Mouse (Mus musculus) layer of hippocampus, adult 2 months (tissue): Measurements from ENCODE around the gene Ndufaf4. TPM values are rescaled to one million over a fixed set of nuclear protein-coding genes. Genes with fewer than 3 reads are reported as not detected.
A peak's percentile ranks its signal among the peaks of the same experiment; 100 is the strongest.
"Not testable (repeated sequence)": the region's sequence is repeated elsewhere in the genome, so short reads cannot be mapped to it uniquely, and the experiment has no call there.

Experiments used
- DNase-seq, 2 experiments: peaks; one replicate each; pipeline ENCODE4 v3.0.0; 2022; ENCODE audit warnings: low spot score in 2 of 2
- H3K27ac ChIP-seq: fragments of 200-600 bp; 2 replicates; pipeline ENCODE4 v1.8.1; 2022
- H3K4me3 ChIP-seq: fragments of 200-600 bp; 2 replicates; pipeline ENCODE4 v1.8.1; 2022; ENCODE audit warnings: mild to moderate bottlenecking
- CTCF ChIP-seq: fragments of 200-600 bp; conservative IDR thresholded peaks from 2 replicates; pipeline ENCODE4 v1.8.1; 2022; ENCODE audit warnings: antibody characterized with exemption, mild to moderate bottlenecking, moderate library complexity
- long read RNA-seq, 2 experiments: library from polyadenylated mRNA; stranded (forward); transcript quantifications; one replicate each; pipeline ENCODE4 v2.0.0; 2021; ENCODE audit warnings: borderline mapping rate in 2 of 2
- total RNA-seq, 2 experiments: library from RNA; stranded (reverse); gene quantifications; 2 replicates each; pipeline ENCODE4 v1.2.3; 2021

Ndufaf4 gene
- total RNA-seq, result 10 to 100 TPM; 39.5 to 41.3 TPM
- long read RNA-seq, experiment 1, transcript Ndufaf4-201 (3 exons, 3,632 nt), result major isoform, 30 of 50 reads
- long read RNA-seq, experiment 1, transcript Ndufaf4-202 (2 exons, 2,358 nt), result minor isoform, 14 of 50 reads
- long read RNA-seq, experiment 1, partial matches to known transcripts, result 0 of 50 reads
- long read RNA-seq, experiment 1, other reads (novel, unspliced or antisense), result 6 of 50 reads
- long read RNA-seq, experiment 2, transcript Ndufaf4-202 (2 exons, 2,358 nt), result minor isoform, 9 of 65 reads
- long read RNA-seq, experiment 2, transcript Ndufaf4-201 (3 exons, 3,632 nt), result major isoform, 45 of 65 reads
- long read RNA-seq, experiment 2, partial matches to known transcripts, result 0 of 65 reads
- long read RNA-seq, experiment 2, other reads (novel, unspliced or antisense), result 11 of 65 reads

DNA sequence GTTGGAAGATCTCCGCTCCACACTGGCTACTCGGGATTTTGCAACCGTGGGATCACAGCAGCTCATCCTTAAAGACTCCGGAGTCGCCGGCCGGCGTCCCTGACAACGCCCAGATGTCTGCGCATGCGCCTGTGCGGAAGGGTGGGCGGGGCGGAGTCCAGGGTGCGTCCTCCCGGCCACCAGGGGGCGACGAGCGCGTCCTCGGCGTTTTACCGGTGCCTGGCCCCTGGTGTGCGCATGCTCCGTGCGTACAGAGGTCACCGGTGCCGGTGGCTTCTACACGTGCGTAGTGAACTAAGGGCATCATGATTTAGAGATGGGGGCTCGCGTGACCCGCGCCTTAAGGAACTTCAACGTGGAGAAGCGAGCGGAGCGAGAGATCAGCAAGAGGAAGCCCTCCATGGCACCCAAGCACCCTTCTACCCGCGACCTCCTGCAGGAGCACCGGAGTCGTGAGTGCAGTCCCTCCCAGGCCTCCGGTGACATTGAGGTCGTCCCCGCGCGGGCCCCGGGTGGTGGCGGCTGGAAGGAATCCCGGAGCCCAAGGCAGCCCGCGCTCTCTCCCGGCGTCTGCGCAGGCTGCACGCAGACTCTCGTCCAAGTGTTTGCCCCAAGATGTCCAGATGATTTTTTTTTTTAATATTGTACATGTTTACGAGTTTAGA, at the start of gene Ndufaf4:
TSS of gene Ndufaf4 (plus strand) at position 233 of the 665 bp plus-strand sequence.
- DNase-seq, result peak; percentile 94 to 99
- peak; percentile 99 for TF ChIP-seq CTCF
- Histone ChIP-seq H3K4me3 (peak within 1 kb of the TSS; percentile 87), H3K27ac (peak within 1 kb of the TSS; percentile 88)

DNA sequence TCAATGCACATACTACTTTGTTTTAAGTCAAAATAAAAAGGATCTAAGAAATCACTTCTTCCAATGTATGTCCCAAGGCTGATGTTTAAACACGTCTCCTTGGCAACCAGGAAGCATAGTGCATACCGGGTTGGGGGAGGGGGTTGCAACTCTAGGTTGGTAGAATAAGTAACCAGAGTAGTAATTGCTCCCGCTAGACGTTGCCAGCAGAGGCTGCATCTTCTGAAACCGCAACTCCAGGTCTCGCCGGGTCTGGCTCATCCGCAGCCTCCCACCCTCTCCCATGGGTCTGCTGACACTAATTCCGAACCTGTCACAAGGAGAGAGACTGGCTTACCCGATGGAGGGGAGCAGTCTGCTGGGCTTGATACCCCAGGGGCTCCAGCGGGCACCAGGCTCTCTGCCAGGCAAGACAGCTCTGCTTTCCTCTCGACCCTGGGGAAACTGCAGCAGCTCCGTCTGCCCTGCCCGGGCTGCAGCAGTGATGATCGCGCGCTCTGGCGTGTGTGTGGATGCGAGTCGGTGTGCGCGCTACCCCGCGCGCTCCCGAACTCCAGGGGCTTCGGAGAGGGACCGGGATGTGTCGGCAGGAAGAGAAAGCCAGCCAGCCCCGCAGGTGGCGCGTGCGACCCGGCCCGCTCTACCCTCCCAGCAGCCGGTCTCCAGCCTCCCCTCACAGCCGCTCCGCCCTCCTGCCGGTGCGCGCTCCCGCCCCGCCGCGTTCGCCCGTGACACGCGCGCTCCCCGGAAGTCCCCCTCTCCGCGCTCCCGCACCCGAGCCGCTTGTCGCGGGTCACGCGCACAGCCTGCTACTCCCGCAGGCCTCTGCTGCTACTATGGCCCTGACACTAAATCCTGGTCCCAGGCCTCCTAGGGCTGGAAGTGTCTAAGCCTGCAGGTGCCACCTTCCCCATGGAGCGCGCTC, 47.2 kb upstream of the Ndufaf4 start, which contains the start of gene Klhl32:
TSS of gene Klhl32 (minus strand) at position 724 of the 925 bp plus-strand sequence.
- DNase-seq, result peak; percentile 74 to 88
- TF ChIP-seq CTCF, result no peak
- Histone ChIP-seq H3K27ac (peak within 1 kb of the TSS; percentile 94), H3K4me3 (peak within 1 kb of the TSS; percentile 92)

DNA sequence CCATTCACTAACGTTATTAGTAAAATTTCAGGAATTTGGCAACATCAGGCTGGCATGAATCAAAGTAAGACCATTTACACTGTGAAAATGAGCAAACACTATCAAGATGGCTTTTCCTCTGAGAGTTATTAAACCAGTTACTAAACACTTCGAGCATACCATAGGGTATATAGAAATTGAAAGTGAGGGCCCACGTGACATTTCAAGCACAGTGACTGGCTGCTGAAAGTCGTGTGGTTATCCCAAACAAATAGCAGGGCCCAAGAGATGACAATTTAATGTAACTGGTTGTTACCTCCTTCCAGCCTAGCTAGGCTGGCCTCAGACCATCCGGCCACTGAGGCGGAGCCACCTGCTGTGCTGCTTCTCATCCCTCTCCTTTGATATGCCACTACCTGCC, 32.2 kb upstream of the Ndufaf4 start:
- no peak for TF ChIP-seq CTCF
- DNase-seq, result no peak
- Histone ChIP-seq H3K4me3 (no peak overlapping the region), H3K27ac (no peak overlapping the region)

DNA sequence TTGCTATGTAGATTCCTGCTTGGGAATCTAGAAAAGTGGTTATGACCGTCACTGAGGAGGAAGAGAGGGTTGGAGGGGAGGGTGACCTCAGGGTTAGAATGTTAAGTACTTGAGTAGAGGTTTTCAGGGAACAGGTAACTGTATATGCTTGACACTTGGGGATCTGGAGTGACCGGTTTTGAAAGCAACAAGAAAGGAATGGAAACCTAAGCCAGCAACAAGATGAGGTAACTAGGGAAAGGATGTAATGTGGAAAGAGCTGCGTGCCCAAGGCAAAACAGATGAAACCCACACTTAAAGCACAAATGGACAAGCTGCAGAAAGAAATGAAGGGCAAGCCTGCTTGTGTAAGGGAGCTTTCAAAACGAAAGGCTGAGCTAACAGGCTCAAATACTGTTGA, 28.7 kb upstream of the Ndufaf4 start:
- no peak for DNase-seq
- H3K27ac ChIP-seq, result no peak overlapping the region
- no peak overlapping the region for H3K4me3 ChIP-seq
- TF ChIP-seq CTCF, result no peak

DNA sequence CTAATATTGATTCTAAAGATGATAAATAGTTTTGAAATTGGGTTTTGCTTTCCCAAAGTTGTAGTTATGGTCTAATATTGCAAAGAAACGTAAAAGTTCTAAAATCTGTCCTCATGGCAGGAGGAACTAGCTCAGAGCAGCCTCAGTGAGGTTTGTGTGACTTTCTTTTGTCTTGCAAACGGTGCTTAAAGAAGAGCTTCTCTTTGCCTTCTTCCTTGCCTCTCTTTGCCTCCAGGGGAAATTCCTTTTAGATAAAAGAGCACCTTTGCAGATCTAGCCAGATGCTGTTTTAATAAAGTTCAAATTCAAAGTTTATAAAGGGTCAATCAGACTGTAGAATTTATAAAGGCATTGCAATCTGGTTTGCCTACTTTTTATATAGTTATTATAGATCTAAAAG, 8.5 kb upstream of the Ndufaf4 start:
- not testable (repeated sequence) for H3K27ac ChIP-seq, H3K4me3 ChIP-seq, DNase-seq

DNA sequence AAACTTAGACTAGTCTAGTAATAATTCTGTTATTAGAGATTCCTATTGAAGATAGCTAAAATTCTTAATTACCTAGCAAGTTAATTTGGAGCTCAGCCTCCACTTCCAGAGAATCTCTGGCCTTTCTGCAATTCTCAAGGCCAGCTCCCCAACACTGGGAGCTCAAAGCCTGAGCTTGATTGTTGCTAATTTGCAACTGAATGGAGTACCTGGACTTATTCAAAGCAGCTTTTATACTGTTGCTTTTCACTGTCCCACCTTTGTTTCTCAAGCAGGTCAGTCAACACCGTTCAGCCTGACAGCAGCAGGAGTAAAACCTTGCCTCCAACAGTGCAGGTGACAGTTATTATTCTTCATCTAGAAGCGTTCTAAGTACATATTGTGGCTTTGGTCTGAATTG, 5.6 kb upstream of the Ndufaf4 start:
- not testable (repeated sequence) for H3K27ac ChIP-seq, DNase-seq, H3K4me3 ChIP-seq

DNA sequence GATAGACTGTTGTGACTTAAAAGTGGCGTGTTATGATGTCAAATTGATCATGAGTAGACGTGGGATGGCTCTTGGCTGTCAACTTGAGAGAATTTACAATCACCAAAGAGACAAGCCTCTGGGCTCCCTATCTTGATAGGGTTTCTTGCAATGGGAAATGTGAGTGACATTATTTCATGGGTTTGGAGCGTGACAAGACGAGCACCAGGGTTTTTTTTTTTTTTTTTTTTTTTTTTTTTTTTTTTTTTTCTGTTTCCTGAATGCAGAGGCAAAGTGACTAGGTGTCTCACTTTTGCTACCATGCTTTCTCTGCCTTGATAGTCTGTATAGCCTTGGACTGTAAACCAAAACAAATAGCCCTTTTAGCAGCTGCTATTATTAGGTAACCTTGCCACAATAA, 3.3 kb upstream of the Ndufaf4 start:
- DNase-seq, result no peak
- Histone ChIP-seq H3K4me3 (no peak overlapping the region), H3K27ac (no peak overlapping the region)
- no peak for TF ChIP-seq CTCF

DNA sequence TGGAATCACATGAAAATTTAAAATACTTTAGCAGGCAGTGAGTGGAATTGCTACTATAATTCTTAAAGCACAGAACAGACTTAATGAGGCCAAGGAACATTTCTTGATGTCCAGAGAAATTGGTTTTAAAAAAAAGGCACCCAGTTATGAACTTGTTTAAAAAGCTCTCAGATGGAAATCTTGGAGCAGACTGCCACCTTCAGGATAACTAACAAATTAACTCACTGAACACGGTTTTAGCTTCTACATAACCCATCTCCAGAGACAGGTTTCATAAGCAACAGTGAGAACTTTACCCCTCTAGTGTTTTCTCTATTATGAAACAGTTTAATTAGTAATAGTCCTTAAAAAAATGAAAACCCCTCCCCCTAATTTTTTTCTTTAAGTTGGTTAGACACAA, 1.1 kb upstream of the Ndufaf4 start:
- H3K27ac ChIP-seq, result no peak overlapping the region; the same call in 1 of the 2 replicates
- peak; percentile 84 for TF ChIP-seq CTCF
- peak overlapping the region; percentile 87 for H3K4me3 ChIP-seq
- peak; percentile 44 to 46 for DNase-seq

DNA sequence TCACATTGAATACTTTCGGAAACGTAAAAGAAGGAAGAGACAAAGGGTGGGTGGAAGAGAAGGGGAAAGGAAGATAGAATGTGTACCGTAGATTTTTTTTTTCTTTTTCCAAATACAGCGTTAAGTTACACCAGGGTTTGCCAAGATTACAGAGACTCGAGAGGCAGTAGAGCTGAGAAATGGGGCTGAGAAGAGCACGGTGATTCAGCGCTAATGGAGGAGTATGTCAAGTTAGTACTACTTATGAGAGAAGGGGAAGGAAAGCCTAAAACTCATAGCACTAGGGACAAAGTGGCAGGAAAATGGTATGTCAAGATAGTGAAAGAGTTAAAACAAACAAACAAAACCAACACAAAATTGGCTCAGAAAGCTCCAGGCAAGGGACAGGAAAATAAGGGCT, 532 bp upstream of the Ndufaf4 start:
- H3K4me3 ChIP-seq, result peak overlapping the region; percentile 87
- no peak for TF ChIP-seq CTCF
- H3K27ac ChIP-seq, result peak overlapping the region; percentile 88

DNA sequence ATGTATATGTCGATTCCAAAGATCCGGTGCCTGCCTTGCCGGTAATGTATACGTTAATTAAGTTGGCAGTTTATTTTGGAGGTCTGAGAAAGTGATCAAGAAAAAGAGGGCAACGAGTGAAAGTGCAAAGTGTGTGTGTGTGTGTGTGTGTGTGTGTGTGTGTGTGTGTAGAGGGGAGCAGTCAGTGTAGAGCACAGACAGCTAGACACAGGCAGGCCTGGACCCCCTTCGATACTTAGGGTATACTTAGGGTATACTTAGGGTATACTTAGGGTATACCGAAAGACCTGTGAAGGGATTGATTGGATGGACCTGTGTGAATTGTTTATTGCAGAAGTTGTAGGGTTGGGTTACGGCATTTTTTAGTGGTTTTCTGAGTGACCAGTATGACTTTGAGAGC, 753 bp downstream of the Ndufaf4 start:
- TF ChIP-seq CTCF, result no peak
- Histone ChIP-seq H3K4me3 (peak overlapping the region; percentile 87), H3K27ac (peak overlapping the region; percentile 88)
- no peak for DNase-seq

More for the DNA sequence above, 532 bp upstream of the Ndufaf4 start:
- peak in 1 of 2 experiments; percentile 11 for DNase-seq

DNA sequence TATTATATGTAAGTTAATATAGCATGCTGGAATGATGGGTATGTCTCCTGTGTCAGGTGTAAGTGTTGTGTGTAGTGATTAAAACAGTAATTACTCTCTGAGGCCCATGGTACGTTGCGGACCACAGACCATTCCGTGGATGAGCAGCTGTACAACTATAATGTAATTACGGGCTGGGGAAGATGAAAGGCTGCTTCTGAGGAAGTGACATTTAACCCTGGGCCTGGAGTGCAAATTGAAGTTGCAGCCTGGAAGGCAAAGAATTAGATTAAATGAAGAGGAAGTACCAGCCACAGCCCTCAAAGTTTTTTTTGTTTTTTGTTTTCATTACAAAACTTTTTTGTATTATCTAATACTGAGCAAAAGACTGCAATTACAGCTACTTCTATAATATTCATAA, 1.3 kb downstream of the Ndufaf4 start:
- no peak overlapping the region for H3K27ac ChIP-seq
- DNase-seq, result no peak
- TF ChIP-seq CTCF, result no peak
- H3K4me3 ChIP-seq, result peak overlapping the region; percentile 87

DNA sequence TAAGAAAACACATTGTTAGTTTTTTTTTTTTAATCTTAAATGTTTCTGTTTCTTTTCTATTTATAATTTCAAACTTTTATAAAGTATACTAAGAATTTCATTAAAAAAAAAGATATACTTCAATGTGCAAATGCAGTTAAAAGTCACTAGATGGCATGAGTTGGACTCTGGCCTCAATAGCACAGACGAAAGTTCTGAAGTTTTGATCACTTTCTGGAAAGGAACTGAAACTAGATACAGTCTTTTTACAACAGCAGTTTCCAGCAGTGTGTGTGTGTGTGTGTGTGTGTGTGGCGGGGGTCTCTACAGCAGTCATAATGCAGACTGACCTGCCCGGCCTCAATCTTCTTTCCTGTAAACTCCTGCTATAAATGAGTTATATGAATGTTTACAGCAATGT, 9.9 kb downstream of the Ndufaf4 start:
- no peak for DNase-seq
- TF ChIP-seq CTCF, result peak; percentile 73
- Histone ChIP-seq H3K27ac (no peak overlapping the region), H3K4me3 (no peak overlapping the region)

DNA sequence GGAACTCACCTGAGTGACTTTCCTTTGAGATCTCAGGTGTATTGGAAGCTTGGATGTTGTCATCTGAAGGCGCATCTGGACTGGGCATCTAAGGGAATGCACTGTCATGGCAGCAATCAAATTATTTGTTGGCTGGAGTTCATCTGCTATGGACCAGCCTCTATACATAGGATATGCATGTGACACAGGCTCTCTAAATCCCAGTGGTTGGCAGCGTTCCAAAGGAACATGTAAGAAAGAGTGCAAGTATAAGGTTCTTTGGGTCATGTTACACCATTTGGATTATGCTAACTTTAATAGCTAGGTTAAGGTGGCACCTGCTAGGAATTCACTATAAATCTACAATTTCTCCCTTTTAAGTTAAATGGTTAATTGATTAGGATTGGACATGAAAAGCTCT, 17.7 kb downstream of the Ndufaf4 start:
- H3K4me3 ChIP-seq, result no peak overlapping the region
- no peak for TF ChIP-seq CTCF
- no peak for DNase-seq
- no peak overlapping the region for H3K27ac ChIP-seq
